Mouse (Mus musculus): ENCODE results near the gene Coro6.

Coro6 gene

DNA sequence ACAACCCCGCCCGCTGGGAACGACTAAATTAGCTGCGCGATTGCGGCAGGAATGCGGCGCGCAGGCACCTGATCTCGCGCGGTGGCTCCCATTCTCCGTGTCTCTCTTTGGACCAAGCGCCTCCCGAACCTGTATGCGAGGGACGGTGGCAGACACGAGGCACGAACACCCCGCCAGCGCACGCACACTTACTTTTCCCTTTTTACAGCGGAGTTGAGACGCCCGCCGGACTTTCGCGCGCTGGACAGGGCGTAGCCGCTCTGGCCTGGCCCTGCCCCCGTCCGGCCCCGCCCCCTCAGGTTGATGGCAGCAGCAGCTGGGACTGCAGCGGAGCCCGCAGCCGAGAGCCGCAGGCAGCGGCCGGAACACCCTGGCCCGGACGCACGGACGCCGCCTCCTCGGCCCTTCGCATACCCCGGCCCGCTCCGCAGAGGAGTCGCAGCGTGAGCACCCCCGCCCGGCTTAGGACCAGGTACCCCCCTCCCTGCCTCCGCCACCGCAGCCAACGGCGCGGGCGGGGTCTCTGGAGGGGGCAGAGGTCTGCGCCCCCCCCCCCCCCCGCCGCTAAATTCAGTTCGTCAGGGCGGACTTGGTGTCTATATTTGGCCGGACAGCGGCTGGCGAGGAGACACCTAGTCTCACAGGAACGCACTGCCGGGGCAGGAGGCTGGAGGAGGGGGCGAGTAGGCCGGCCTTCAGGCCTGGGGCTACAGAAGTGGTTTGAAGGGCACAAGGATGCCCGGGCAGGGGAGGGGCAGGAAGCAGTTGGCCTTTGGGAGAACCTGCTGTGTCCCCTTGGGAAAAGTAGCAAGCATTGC is at the start of gene Coro6:
Coro6 (plus strand) TSS at position 129 of the 818 bp plus-strand sequence.
- peak; percentile 62 to 65 for DNase-seq

DNA sequence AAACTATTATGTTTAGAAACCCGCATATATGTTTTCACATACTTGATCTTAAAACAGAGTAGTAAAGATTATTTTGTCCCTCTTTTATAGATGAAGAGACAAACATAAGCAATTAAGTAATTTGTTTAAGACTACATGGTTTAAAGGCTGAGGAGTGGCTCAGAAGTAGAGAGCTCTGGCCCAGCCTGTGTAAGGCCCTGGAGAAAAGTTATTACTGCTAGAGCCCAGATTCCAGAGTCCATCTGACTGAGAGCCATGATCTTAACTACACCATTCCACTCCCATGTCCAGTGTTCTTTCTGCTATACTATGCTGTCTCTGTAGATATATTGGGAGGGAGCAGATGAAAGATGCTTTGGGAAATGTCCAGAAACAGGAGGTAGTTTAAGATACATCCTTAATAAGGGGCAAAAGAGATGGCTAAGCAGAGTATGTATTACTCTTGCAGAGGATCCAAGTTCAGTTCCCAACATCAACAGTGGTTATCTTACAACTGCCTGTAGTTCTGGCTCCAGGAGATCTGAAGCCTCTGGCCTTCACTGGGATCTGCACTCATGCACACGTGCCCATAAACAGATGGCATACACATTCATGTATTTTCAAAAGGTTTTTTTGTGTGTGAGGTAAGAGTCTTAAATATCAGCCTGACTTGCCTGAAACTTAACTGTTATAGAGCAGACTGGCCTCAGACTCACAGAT is 47.9 kb upstream of the Coro6 start:
- no peak for DNase-seq

DNA sequence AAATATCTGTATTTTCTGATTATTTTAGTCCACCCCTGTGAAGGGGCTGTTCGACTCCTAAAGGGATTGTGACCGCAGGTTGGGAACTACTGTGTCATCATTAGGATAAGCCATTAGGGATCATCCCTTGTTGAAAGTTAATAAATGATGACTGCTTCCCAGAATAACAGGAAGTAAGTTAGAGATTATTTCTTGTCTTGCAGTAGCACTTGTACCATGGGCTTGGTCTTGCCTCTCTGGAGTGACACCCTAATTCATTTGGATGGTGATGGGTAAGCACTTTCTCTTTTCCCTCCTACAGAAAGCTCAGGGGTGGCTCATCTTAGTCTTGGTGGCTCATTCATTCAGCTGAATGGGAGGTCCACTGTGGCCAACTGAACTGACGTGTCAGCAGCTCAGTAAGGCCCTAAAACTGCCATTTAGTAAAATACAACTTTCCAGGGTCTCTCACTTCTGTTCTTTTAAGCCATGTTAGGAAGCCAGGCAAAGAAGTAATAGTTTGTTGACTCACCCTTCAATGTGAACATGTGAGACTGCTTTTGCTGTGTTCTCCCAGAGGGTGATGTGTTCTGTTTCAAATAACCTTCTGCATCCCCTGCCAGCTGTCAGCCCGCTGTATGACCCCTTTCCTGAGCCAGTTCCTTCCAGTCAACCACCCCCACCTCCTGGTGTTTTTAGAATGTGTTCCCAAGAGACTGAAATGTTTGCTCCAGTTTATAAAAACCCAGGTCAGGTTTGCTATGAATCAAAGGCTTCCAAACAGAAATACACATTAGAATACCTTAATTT is 45.8 kb upstream of the Coro6 start:
- no peak for DNase-seq

DNA sequence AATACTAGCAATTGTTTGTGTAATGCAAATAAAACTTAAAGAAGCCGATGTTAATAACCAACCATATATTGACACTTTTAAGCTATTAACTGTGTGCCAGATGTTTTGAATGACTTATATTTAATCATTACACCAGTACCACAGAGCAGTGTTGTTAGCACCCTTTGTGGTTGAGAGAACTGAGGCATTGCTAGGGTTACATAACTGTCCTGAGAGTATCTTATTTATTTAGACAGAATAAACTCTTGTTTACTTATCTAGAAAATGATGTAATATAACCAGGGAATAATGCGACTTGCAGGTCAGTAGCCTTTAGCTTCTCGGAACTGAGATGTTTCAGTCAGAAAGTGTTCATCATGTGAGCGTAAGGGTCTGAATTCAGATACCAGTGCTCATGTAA is 44.2 kb upstream of the Coro6 start:
- DNase-seq = no peak

DNA sequence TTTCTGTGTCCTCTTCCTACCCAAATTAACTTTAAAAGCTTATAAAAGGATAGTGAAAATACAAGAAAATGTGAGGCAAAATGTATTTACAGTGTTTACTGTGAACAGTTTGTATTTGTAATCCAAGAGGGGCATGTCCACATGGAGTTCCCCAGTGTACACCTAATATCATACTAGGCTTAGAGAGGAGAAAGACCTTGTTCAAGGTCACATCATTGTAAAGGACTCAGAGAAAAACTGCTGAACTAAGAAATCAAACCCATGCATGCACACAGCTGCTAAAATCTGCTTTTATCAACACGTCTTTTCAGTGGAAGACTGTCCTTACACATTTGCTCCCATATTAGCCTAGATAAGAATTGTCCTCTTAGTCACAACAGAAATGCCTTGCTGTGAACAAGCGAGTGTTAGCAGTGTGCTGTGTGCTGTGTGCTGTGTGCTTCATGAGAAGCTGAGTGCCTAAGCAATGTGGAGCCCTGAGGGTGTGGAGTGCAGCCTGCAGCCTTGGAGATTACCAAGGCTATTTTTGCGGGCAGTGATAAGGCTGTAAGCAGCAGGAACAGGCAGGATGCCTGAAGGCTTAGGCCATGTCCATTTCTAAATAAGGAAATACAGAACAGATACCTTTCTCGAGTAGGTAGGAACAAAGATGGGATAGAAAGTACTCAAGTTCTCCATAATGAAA is 38.9 kb upstream of the Coro6 start:
- DNase-seq = no peak

DNA sequence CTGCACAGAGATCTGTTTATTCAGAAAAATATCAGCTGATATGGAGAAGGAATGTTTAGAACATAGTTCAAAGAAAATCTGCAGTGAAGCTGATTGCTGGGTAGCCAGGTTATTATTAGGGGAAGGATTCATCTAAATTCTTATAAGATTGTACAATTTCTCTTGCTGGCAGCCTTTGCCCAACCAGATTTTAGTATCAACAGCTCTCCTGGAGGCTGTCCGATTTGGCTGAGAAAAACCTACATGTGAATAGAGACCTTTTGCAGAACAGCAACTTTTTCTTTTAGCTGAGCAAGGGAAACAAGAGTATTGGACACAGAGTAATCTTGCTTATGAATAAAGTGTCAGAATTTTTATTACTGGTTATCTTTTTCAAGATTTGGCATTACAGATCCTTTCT is 33.8 kb upstream of the Coro6 start:
- DNase-seq = no peak

DNA sequence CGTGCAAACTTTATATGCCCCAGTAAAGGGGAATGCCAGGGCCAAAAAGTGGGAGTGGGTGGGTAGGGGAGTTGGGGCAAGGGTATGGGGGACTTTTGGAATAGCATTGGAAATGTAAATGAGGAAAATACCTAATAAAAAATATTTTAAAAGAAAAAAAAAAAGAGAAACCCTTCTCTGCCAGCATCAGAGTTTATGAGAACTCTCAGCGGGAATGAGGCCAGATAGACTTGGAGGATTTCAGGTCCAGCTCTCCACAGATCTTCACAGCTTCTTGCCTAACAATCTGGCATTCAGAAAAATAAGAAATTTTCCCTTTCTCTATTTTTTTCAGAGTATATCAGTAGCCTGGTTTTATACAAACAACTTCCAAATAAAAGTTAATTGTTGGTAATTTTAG is 25.2 kb upstream of the Coro6 start:
- no peak for DNase-seq

DNA sequence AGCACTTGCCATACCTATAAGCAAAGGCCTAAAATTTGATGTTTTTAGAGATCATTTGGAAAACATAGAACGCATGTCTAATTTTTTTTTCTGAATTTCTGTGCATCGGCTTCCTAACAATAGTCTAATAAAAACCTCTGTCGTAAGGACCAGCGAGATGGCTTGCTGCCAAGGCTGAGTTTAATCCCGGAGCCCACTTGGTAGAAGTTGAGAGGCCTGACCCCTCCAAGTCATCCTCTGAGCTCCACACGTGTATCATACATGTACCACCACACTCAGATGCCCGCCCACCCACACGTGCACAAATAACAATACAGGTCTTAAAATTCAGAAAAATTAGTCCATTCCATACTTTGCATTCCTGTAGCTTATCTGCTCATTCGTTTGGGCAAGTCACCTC is 22.1 kb upstream of the Coro6 start:
- no peak for DNase-seq

DNA sequence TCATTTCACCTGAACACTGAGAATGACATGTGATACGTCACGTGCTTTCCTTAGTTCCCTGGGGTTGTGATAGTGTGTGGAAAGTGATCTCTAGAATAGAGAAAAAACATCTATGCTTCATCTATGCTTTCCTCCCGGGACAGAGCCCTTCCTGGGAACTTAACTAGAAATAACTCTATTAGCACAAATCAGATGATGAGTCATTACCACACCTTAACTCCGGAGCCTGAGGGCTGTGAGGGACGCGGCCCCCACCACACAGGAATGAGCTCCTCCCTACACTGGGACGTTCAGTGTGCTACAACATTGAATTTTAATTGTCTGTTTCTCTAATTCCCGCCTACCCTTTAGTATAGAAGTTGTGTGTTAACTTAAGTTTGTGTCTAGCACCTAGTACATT is 21.2 kb upstream of the Coro6 start:
- no peak for DNase-seq

DNA sequence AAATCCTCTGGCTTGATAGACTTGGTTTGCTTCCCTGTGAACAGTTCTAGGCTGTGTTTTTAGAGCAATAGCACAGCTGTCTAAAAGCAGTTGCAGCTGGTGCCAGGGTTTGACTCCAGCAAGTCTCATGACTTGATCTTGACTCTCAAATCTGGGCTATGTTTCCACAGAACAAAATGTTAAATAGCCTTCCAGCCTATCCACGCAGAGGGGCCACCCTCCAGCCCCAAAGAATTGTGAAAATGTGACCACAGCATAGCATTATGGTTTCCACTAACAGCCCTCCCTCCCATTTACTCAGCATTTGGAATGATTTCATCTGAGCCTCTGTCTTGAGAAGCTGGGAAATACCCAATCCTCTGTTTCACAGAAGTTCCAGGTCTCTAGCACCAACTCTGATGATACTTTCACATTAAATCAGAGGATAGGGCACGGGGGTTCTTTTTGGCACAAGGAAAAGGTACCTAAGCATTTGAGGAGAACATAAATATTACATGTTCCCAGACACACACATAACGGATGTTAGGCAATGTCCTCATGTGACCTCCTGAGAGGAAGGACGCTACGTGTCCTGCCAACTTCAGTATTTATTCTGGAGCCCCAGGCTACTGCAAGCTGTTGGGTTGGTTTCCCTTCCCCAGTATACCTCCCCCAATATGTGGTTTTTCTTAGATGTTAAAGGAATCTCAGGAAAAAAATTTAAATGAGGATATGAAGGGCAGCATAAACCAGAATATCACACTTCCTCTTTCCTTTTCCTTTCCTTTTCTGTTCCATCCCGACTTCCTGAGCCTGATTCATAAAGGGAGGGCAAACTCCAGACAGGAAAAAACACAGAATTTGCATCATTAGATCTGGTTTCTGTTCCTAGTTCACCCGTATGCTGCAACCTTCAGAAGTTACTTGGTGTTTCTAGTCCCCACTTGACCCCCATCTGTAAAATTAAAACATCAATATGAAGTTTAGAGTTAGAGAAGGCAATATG is 19.7 kb upstream of the Coro6 start:
- peak in 1 of 2 experiments; percentile 10 for DNase-seq

DNA sequence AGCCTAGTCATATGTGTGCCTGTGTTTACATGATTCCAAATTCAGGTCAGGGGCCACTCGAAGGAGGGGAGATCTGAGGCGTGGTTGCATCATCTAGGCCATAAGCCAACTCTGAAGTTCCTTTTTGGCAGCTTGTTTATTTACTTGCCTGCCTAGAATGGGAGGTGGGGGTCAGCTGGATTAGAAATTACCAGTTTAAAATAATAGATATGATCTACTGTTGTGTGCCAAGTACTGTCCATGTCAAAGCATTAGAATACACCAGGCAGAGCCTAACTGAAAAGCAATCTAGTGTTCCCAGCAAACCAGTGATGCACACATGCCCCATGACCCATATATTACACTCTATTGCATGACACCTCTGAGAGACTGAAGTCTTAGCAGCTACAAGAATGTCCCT is 17.3 kb upstream of the Coro6 start:
- no peak for DNase-seq

DNA sequence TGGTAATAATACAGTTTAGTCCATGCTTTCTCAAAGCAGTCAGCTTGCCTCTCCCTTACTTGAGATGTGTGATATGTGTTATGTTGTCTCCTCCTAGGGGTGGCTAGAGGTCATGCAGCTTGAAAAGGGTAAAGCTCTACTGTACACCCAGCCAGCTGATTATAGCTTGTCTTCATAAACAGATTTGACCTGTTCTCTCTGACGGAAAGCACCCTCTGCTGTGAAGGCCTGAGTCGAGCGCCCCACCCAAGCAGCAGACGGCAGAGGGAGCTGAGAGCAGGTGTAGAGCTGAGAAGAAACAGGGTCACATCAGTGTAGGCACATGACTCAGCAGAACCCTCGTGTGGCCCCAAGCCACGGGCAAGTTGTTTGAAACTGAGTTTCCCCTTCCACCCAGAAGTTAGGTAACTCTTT is 15.6 kb upstream of the Coro6 start:
- peak; percentile 58 to 68 for DNase-seq

DNA sequence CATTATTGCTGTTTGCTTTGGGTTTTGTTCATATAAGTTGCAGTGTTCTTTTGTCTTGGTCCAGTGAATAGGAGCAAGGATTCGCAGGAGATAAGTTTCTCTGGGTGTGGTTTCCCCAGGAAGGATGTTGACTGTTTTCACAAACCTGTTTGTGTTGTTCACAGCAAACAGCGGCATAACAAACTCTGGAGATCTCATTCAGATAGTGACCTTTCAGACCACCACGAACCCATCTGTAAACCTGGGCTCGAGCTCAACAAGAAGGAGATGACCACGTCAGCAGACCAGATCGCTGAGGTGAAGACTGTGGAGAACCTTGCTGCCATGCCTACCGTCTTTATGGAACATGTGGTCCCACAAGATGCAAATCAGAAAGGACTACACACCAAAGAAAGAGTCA is 13.0 kb upstream of the Coro6 start:
- no peak for DNase-seq

DNA sequence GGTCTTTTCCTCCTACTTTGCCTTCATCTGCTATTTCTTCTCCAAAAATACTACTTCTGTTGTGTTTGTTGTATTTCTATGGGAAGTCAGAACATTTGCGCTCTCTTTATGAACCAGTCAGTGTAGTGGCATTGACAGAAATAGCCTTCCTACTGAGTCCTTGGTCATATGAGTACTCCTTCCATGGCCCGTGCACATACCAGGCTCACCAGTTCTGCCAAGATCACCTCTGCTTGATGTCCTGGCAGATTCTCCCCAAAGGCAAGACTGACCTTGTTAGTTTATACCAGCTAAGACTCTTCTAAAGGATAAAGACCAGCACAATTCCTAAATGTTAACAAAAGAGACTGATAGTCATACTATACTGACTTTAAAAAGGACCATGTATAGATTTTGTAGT is 10.5 kb upstream of the Coro6 start:
- no peak for DNase-seq

DNA sequence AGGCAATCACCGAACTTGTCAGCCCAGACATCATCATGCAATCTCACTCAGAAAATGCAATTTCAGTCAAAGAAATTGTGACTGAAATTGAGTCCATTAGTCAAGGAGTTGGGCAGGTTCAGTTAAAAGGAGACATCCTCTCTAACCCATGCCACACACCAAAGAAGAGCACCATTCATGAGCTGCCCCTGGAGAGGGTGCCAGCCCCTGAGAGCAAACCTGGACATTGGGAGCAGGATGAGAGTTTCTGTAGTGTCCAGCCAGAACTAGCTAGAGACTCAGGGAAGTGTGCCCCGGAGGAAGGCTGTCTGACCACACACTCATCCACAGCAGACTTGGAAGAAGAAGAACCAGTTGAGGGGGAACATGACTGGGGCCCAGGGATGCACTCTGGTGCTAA is 8.8 kb upstream of the Coro6 start:
- DNase-seq = no peak

DNA sequence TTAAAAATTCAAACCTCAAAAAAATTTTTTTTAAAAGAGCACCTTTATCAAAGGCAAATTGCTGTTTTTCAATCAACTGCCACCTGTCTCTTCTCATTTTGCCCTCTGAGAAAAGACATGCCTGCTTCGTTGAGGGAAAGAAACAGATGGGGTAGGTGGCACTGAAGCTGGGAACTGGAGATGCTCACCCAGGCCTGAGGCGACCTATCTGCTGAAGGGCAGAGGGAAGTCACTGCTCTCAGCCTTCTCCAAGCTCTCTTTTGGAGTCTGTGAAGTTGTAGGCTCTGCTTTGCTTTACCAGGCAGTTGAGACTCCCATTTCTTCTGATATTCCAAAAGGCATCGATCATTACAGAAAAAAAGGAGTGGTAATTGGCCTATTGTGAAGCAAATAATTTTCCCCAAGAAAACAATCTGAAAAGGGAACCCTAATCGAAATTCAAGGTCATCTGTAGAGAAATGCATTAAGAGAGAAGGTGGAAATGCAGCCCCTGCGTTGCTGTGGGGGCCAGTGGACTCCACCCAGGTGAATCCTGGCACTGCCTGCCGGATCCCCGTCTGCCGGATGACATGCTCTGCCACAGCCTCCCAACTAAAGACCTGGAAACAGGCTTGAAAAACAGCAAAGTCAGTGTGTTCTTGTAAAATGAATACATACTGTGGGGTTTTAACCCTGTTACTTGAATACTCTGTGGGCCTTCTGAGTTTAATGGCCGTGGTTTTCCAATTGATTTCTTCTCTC is 6.3 kb upstream of the Coro6 start:
- no peak for DNase-seq

DNA sequence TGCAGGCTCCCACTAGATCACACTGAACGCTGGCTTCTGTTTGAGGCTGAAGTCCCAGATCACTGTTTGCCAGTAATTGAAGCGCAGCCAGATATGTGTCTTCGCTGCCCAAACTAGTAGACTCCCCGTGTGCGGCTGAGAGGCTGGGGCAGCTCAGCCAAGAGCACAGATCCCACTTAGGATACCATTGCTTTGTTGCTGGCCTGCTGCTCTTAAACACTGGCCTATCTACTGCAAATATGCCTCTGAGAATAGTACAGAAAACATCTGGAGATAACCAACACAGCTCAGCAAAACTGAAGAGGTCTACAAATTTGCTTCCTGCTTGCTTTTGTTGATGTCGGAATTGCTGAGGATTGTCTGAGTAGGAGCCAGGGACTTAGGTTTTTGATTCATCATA is 5.3 kb upstream of the Coro6 start:
- DNase-seq = peak; percentile 47 to 58

DNA sequence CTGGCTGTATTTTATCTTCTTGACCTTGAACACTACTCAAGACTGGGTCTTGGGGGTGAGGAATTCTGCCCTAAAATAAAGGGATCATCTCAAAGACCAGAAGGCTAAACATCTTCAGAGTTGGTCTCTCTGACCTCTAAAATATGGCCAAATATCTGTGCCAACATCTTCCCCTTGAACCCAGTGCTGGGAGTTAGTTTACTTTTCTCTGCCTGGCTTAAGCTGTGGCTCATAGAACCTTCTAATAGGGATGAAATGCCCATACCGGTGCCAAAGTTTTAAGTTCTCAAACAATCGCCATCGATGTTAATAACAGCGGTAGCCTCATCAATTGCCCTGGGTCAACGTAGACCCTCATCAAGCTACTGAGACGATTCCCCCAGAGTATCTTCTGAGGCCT is 355 bp upstream of the Coro6 start:
- DNase-seq = no peak

DNA sequence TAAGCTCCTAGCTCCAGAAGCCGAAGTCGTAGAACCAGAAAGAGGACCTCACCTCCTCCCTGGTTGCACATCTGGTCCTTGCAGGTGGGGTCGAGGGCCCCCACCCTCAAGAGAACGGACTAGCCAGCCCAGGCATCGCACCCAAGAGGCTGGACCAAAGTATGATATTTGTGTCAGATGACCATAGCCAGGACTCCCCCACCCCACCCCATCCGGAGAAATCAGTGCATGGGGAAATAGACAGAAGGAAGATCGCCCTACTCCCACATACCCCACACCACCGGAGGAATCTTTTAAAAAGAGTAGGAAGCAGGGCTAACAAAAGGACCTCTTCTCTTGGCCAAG is 862 bp downstream of the Coro6 start:
- no peak for DNase-seq

DNA sequence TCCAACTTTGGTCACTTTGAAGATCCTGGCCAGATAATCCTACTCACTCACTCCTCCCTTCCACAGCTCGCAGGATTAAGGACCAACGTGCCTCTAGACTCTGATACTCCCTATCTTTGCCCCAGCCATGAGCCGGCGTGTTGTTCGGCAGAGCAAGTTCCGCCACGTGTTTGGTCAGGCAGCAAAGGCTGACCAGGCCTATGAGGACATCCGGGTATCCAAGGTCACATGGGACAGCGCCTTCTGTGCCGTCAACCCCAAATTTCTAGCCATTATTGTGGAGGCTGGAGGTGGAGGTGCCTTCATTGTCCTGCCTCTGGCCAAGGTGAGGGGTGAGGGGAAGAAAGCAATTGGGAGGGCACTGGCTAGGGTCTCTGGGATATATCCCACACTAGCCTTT is 1.6 kb downstream of the Coro6 start:
- DNase-seq = no peak

DNA sequence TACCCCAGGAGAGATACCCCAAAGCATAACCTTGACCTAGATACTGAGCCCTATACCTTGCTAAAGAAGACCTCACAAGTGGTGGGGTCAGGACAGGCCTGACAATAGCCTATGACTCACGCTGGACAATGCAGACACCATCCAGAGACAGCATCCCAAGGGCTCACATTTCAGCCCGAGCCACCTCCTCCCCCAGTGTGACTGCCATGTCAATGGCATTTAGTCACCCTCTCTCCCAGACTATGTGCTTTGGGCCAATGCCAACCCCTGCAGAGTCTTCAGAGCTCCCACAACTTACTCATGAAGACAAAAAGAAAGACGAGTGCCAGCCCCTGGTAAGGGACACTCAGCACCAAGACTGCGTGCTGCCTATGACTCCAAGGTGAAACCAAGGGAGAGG is 2.5 kb downstream of the Coro6 start:
- no peak for DNase-seq

Data from cerebellum, adult 18-20 months (tissue).